Mouse (Mus musculus) lung, postnatal 14 days (tissue): Measurements from ENCODE around the gene Cluap1.
A peak's percentile ranks its signal among the peaks of the same experiment; 100 is the strongest.
"Not testable (repeated sequence)": the region's sequence is repeated elsewhere in the genome, so short reads cannot be mapped to it uniquely, and the experiment has no call there.

Experiments used
- DNase-seq: peaks from one replicate; pipeline ENCODE4 v3.0.0; 2021

Cluap1 gene

GRCm38 (mm10) chr16:3951141-3951540 lies 42.5 kb downstream of the Cluap1 start:
- no peak for DNase-seq

GRCm38 (mm10) chr16:3956369-3956768 lies 47.8 kb downstream of the Cluap1 start:
- peak; percentile 55 for DNase-seq

- no peak for DNase-seq
Measured at GRCm38 (mm10) chr16:3959261-3959660, 50.7 kb downstream of the Cluap1 start.

GRCm38 (mm10) chr16:3964990-3965389 lies 56.4 kb downstream of the Cluap1 start:
- DNase-seq = no peak

- no peak for DNase-seq
Measured at GRCm38 (mm10) chr16:3965534-3965933, 56.9 kb downstream of the Cluap1 start.

GRCm38 (mm10) chr16:3974456-3974855 lies 65.9 kb downstream of the Cluap1 start:
- DNase-seq = not testable (repeated sequence)

GRCm38 (mm10) chr16:3975658-3976057 lies 67.1 kb downstream of the Cluap1 start:
- no peak for DNase-seq

GRCm38 (mm10) chr16:3976251-3976671 lies 67.7 kb downstream of the Cluap1 start, which contains the start of gene Nlrc3:
Nlrc3 (minus strand) TSS chr16:3976632.
- DNase-seq = peak; percentile 11

- DNase-seq = no peak
Measured at GRCm38 (mm10) chr16:3976712-3977111, 68.1 kb downstream of the Cluap1 start.

GRCm38 (mm10) chr16:3982173-3982572 lies 73.6 kb downstream of the Cluap1 start:
- DNase-seq = no peak

- no peak for DNase-seq
Measured at GRCm38 (mm10) chr16:3983146-3983700, 74.6 kb downstream of the Cluap1 start.

- DNase-seq = no peak
Measured at GRCm38 (mm10) chr16:3988410-3988809, 79.8 kb downstream of the Cluap1 start.
